Mouse (Mus musculus): ENCODE measurements around the gene 1700024P04Rik. TPM values are rescaled to one million over a fixed set of nuclear protein-coding genes. Genes with fewer than 3 reads are reported as not detected.
"Not testable (repeated sequence)": the region's sequence is repeated elsewhere in the genome, so short reads cannot be mapped to it uniquely, and the experiment has no call there.

Gene 1700024P04Rik
- total RNA-seq (2021) = not detected

- no peak for DNase-seq (ENCODE audit: extremely low spot score in 1 of 2, low spot score in 2 of 2)
- intact Hi-C loops (cut with DNase I) = no loop called here
These were observed at the start of gene 1700024P04Rik for GRCm38 (mm10) chr13:98984465-98984864. Gene 1700024P04Rik (minus strand): TSS chr13:98984565.

- intact Hi-C loops (cut with DNase I) = no loop called here
- no peak for DNase-seq (ENCODE audit: extremely low spot score in 1 of 2, low spot score in 2 of 2)
These were observed 47.2 kb upstream of the 1700024P04Rik start for GRCm38 (mm10) chr13:99031223-99032216.

GRCm38 (mm10) chr13:99030579-99031200 lies 46.3 kb upstream of the 1700024P04Rik start:
- DNase-seq (ENCODE audit: extremely low spot score in 1 of 2, low spot score in 2 of 2) = no peak
- intact Hi-C loops (cut with DNase I) = no loop called here

GRCm38 (mm10) chr13:99025268-99025667 lies 40.9 kb upstream of the 1700024P04Rik start:
- intact Hi-C loops (cut with DNase I) = no loop called here
- no peak for DNase-seq (ENCODE audit: extremely low spot score in 1 of 2, low spot score in 2 of 2)

DNA sequence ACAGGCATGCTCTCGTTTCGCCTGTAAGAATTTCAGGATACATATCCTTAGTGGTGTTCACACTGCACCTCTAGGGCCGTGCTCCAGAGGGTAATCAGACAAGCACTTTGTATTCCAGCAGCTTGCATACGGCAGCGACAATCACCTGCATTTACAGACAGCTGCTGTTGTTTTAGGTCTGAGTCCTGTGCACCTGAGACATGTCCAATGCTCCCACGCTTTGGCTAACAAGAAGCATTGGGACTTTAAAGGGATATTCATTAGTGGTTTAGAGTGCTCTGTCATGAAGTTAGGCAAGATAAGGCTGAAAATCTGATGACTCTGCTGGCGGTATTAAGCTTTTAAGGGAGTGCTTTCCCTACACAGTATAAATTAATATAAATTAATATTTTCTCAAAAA lies 37.7 kb upstream of the 1700024P04Rik start:
- DNase-seq (ENCODE audit: extremely low spot score in 1 of 2, low spot score in 2 of 2) = no peak
- intact Hi-C loops (cut with DNase I) = no loop called here

GRCm38 (mm10) chr13:99021181-99021580 lies 36.8 kb upstream of the 1700024P04Rik start:
- intact Hi-C loops (cut with DNase I) = no loop called here
- no peak for DNase-seq (ENCODE audit: extremely low spot score in 1 of 2, low spot score in 2 of 2)

- intact Hi-C loops (cut with DNase I) = no loop called here
- DNase-seq (ENCODE audit: extremely low spot score in 1 of 2, low spot score in 2 of 2) = no peak
These were observed 35.7 kb upstream of the 1700024P04Rik start for GRCm38 (mm10) chr13:99019831-99020669.

DNA sequence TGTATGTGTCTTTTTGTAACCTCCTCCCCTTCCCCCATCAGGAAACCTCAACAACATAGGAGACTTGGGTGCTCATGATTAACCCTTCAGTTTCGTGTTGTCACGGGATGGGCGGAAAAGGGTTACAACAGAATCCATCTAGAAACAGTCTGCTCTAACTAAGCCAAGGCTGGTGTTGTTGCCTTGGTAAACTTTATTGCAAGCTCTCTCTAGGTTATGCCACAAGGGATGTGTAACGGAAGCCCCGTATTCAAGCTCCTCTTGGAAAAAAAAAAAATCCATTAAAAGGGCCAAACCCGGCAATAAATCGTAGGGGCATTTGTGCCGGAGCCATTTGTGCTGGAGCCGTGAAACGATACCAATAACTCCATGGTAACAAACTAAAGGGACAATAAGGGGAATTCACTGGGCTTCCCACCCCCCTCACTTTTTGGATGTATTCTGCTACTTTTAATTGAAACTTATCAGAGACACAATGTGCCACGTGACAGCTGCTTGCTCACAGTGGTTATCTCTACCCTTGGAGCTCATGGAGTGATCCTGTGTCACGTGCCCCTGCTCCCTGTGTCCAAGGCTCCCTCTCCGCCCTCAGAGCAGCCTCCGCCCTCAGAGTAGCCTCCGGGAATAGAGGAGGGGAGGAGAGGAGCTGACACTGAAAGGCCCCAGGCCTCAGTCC lies 34.3 kb upstream of the 1700024P04Rik start:
- intact Hi-C loops (cut with DNase I) = no loop called here
- DNase-seq (ENCODE audit: extremely low spot score in 1 of 2, low spot score in 2 of 2) = no peak

DNA sequence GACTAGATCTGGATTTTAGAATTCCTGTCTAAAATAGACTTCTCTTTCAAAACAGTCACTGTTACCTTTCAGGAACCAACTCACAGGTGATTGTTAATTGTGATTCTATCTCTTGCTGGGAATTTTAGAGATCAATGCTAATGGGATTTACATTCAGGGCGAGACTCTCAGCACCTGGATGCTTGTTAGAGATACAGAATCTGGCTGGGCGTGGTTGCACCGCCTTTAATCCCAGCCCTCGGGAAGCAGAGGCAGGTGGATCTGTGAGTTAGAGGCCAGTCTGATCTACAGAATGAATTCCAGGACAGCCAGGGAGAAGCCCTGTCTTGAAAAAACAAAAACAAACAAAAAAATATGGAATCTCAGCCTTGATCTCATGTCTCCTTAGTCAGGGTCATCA lies 32.3 kb upstream of the 1700024P04Rik start:
- intact Hi-C loops (cut with DNase I) = no loop called here
- no peak for DNase-seq (ENCODE audit: extremely low spot score in 1 of 2, low spot score in 2 of 2)

GRCm38 (mm10) chr13:99012891-99013290 lies 28.5 kb upstream of the 1700024P04Rik start:
- no peak for DNase-seq (ENCODE audit: extremely low spot score in 1 of 2, low spot score in 2 of 2)
- intact Hi-C loops (cut with DNase I) = no loop called here

GRCm38 (mm10) chr13:99008013-99008412 lies 23.6 kb upstream of the 1700024P04Rik start:
- no peak for DNase-seq (ENCODE audit: extremely low spot score in 1 of 2, low spot score in 2 of 2)
- intact Hi-C loops (cut with DNase I) = no loop called here

DNA sequence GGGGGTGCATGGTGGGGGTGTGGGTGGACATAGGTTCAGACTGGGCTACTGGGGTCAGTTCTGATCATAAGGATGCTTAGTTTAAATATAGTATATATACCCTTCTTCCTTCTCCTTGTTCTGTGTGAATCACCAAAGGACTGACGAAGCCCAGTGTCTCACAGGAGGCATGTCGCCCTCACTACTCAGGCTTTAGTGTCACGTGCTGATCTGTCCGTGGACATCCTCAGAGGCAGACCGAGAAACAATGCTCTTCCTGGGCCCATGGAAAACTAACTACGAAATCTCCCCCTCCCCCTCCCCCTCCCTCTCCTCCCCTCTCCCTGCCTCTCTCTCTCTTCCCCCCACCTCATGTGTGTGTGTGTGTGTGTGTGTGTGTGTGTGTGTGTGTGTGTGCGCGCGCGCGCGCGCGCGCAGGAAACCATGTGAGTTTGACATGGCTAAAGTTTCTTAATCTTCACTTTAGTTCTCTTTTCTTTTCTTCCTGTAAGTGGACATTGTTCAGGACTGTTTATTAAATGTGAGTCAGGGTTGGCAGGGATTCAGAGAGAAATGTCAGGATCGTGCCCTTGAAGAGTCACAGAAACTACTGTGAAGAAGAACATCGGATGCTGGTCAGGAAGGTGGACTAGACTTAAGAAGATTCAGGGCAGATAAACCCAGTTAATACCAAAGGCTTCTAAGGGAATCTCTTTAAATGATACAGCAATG lies 22.2 kb upstream of the 1700024P04Rik start:
- no peak for DNase-seq (ENCODE audit: extremely low spot score in 1 of 2, low spot score in 2 of 2)
- intact Hi-C loops (cut with DNase I) = no loop called here

GRCm38 (mm10) chr13:99001652-99002051 lies 17.3 kb upstream of the 1700024P04Rik start:
- intact Hi-C loops (cut with DNase I); DNase-seq (ENCODE audit: extremely low spot score in 1 of 2, low spot score in 2 of 2): not testable (repeated sequence)

DNA sequence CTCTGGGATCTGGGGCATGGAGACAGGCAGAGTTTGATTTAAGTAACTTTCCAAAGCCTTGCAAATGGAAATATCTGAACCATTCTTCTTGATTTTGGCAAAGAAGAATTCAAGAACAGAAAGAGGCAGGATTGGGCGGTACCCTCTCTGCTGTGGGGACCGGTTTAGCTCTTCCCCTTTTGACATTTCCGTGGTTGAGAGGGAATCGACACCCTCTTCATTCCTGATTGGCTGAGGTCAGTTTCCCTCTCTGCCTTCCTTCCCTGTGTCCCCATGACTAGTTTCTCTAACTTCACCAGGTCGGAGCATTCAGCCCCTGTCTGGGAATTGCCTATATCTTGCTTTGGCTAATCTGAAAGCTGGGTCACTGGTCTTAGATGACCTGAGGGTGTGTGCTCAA lies 12.7 kb upstream of the 1700024P04Rik start:
- DNase-seq (ENCODE audit: extremely low spot score in 1 of 2, low spot score in 2 of 2) = no peak
- intact Hi-C loops (cut with DNase I) = no loop called here

DNA sequence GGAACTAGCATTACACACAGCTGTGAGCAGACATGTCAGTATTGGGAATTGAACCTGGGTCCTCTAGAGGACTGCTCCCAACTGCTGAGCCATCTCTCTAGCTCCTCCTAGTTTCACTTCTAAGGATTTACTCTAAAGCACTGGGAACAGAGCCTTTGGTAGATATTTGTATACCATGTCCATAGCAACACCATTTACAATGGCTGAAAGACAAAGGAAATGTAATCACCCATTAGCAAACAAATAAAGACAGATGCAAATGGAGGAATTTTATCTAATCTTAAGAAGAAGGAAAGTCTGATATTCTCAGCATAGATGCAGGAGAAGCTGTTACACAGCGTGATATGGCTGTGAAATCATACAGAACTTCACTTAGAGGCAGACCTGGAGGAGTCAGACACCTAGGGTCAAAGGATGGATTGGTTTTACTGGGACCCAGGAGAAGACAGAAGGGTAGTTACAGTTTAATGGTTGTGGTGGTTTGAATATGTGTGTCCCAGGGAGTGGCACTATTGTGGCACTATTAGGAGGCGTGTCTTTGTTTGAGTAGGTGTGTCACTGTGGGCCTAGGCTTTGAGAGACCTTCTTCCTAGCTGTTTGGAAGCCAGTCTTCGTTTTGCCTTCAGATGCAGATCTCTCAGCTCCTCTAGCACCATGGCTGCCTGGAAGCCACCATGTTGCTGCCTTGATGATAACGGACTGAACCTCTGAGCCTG lies 7.1 kb downstream of the 1700024P04Rik start:
- DNase-seq (ENCODE audit: extremely low spot score in 1 of 2, low spot score in 2 of 2) = no peak
- intact Hi-C loops (cut with DNase I) = no loop called here

DNA sequence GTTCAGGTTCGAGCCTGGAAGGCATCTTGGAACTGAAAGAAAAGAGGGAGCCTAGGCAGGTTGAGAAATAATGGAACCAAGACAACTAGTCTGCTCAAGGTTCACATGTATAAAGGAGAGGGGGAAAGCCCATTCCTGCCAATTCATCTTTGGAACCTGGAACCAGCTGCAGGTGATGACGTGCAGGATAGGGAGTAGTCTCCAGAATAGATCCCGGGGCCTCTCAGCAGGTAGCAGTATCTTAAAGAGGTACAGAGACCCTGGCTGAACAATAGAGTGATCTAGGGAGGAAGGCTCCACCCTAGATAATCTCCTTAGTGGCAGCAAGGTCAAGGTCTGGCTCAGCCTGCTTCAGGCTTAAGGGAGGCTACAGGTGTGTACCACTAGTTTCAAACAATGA lies 8.3 kb downstream of the 1700024P04Rik start:
- intact Hi-C loops (cut with DNase I); DNase-seq (ENCODE audit: extremely low spot score in 1 of 2, low spot score in 2 of 2): not testable (repeated sequence)

- intact Hi-C loops (cut with DNase I) = no loop called here
- no peak for DNase-seq (ENCODE audit: extremely low spot score in 1 of 2, low spot score in 2 of 2)
These were observed 12.3 kb downstream of the 1700024P04Rik start for GRCm38 (mm10) chr13:98972090-98972489.
